Mouse (Mus musculus) limb, embryonic 11.5 days (tissue): ENCODE measurements around the gene Trim46. TPM values are rescaled to one million over a fixed set of nuclear protein-coding genes. Genes with fewer than 3 reads are reported as not detected.
A peak's percentile ranks its signal among the peaks of the same experiment; 100 is the strongest.

Experiments used
- ATAC-seq: fragments of 200-750 bp; cut with Nextera tagmentation; 2 replicates; pipeline ENCODE4 v1.8.0; 2017; ENCODE audit warnings: low read depth; ENCODE audit not compliant: insufficient number of reproducible peaks, low FRiP score, low TSS enrichment
- DNase-seq: peaks from one replicate; pipeline ENCODE4 v3.0.0-alpha.2; 2015; ENCODE audit warnings: low spot score
- H3K27ac ChIP-seq: fragments of 300-500 bp; sonication (generic); replicated peaks from 2 replicates; pipeline ENCODE4 v1.5.1; 2014; ENCODE audit warnings: low read depth, mild to moderate bottlenecking, low read length
- H3K27me3 ChIP-seq: fragments of 300-500 bp; sonication (generic); 2 replicates; pipeline ENCODE4 v1.6.1; 2014; ENCODE audit warnings: mild to moderate bottlenecking, low read length, mixed read lengths; ENCODE audit not compliant: control insufficient read depth, insufficient read depth
- H3K36me3 ChIP-seq: fragments of 300-500 bp; sonication (generic); 2 replicates; pipeline ENCODE4 v1.6.1; 2014; ENCODE audit warnings: mild to moderate bottlenecking, low read length, moderate library complexity, mixed read lengths; ENCODE audit not compliant: control insufficient read depth, insufficient read depth
- H3K4me1 ChIP-seq: fragments of 300-500 bp; sonication (generic); 2 replicates; pipeline ENCODE4 v1.6.1; 2014; ENCODE audit warnings: low read length, mixed read lengths; ENCODE audit not compliant: control insufficient read depth, insufficient read depth
- H3K4me2 ChIP-seq: fragments of 300-500 bp; sonication (generic); 2 replicates; pipeline ENCODE4 v1.6.1; 2014; ENCODE audit warnings: low read depth, mild to moderate bottlenecking, moderate library complexity; ENCODE audit not compliant: severe bottlenecking
- H3K4me3 ChIP-seq: fragments of 300-500 bp; sonication (generic); 2 replicates; pipeline ENCODE4 v1.5.1; 2014; ENCODE audit warnings: low read depth, low read length
- H3K9ac ChIP-seq: fragments of 300-500 bp; sonication (generic); 2 replicates; pipeline ENCODE4 v1.6.1; 2014; ENCODE audit warnings: mild to moderate bottlenecking, low read length
- H3K9me3 ChIP-seq: fragments of 300-500 bp; sonication (generic); 2 replicates; pipeline ENCODE4 v1.6.1; 2016; ENCODE audit warnings: low read length; ENCODE audit not compliant: control insufficient read depth
- WGBS: fragments of 180-500 bp; shearing (Covaris S2); extraction: QIAGEN DNeasy Blood & Tissue Kit; methylation state at CpG from one replicate; pipeline ENCODE4 v1.1.7; 2014; 5-methylcytosine and 5-hydroxymethylcytosine counted together
- polyA plus RNA-seq: library from polyadenylated mRNA; unstranded; fragments of >200 nt; fragmentation: Nextera tagmentation; extraction: Ambion mirVana; gene quantifications from 2 replicates; pipeline ENCODE4 v1.2.1, GENCODE M21; 2014

The Trim46 gene
- polyA plus RNA-seq, 1 experiment from 2014 or later: 5.5 TPM

DNA sequence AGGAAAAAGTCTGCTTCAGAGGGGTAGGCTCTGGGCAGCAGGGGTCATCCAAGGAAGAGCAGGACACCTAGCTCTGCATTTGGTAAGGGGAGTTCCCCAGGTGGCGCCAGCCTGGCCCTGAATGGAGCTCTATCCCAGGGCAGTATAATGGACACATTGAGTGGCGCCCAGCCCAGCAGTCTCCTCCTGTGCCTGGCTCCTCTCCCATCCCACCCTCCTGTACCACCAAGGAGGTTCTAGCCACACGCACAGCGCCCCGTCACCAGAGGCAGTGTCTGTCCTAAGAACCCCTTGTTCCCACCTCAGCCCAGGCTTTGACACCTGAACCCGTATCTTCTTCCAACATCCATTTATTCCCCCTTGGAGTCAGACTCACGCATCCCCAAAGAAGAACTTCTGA, 36.4 kb downstream of the Trim46 start:
- H3K27me3 ChIP-seq: no peaks in the 10 kb centered on the region
- H3K4me2 ChIP-seq: no peak overlapping the region
- no peaks in the 10 kb centered on the region for H3K4me1 ChIP-seq
- no peak overlapping the region for H3K4me3 ChIP-seq
- no peaks in the 10 kb centered on the region for H3K9me3 ChIP-seq
- 91% methylated on average over 7 of the region's 7 CpGs for WGBS
- H3K36me3 ChIP-seq: peaks cover 34% of the 10 kb centered on the region
- ATAC-seq: no peak
- no peak for DNase-seq
- no peak overlapping the region for H3K27ac ChIP-seq
- no peak overlapping the region for H3K9ac ChIP-seq

DNA sequence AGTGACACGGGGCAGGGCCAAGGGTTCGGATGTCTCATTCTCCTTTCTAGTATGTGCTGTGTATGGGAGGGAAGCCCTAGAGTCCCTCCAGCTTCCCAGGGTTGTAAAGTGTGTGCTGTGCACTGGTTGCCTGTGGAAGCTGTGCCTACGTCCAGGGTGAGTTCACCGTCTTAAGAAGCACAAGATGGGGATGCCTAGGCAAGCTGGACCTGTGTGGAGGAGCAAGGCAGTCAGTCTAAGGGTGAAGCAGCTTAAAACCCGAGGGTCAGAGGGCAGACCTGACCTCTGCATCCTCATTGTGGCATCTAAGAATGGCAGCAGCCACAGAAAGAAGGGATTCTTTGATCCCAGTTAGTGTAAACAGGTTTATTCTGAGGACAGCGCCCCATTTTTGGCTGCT, 37.4 kb downstream of the Trim46 start:
- Histone ChIP-seq H3K9me3 (no peaks in the 10 kb centered on the region), H3K4me2 (no peak overlapping the region), H3K4me3 (no peak overlapping the region), H3K36me3 (peaks cover 34% of the 10 kb centered on the region), H3K4me1 (no peaks in the 10 kb centered on the region), H3K9ac (no peak overlapping the region), H3K27ac (no peak overlapping the region), H3K27me3 (no peaks in the 10 kb centered on the region)
- ATAC-seq (no peak), DNase-seq (no peak)
- WGBS: 91% methylated on average over 6 of the region's 6 CpGs

DNA sequence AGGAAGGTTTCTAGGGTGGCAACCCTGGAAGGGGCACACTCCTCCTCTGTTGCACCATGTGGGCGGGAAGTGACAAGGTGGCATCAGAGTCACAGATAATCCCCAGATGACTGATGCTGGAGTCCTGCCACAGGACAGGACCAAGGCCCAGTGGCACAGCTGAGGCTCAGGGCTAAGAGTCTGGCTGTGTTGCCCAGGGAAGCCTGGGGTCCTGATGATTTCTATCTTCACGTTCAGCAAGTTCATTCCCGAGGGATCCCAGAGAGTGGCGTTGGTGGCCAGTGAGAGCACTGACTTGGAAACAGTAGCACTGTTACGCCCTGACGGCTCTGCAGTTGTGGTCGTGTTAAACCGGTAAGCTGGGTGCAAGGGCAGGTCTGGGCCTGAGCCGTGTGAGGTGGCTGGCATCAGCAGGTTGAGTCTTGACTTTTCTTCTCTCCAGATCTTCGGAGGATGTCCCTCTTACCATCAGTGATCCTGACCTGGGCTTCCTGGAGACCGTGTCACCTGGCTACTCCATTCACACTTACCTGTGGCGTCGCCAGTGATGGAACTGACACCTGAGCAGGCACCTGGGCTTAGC, 37.9 kb downstream of the Trim46 start:
- Histone ChIP-seq H3K4me2 (no peak overlapping the region), H3K27ac (no peak overlapping the region), H3K27me3 (no peaks in the 10 kb centered on the region), H3K4me3 (no peak overlapping the region), H3K9me3 (no peaks in the 10 kb centered on the region), H3K36me3 (peaks cover 34% of the 10 kb centered on the region), H3K9ac (no peak overlapping the region), H3K4me1 (0 out of 2 replicates have a peak, but pooled peaks cover 3% of the 10 kb centered on the region)
- DNase-seq: no peak
- WGBS: 84% methylated on average over 13 of the region's 13 CpGs
- ATAC-seq: no peak

DNA sequence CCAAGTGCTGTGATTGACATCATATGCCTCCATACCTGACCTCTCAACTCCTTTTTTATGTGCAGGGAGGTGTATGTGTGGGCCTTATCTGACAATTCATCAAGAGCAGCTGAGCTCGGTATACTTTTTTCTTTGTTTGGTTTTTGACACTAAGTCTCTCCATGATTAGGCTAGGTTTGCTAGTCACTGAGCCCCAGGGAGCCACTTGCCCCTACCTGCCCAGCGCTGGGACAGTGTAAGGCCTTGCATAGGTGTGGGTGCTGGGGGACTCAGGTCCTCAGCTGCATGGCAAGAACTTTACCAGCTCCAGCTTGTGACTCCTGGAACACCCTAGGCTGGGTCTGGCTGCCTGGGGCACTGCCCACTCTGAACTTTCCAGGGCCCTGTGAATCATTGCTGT, 39.4 kb downstream of the Trim46 start:
- H3K36me3 ChIP-seq: peaks cover 34% of the 10 kb centered on the region
- H3K27me3 ChIP-seq: no peaks in the 10 kb centered on the region
- no peak overlapping the region for H3K4me3 ChIP-seq
- no peaks in the 10 kb centered on the region for H3K9me3 ChIP-seq
- 0 out of 2 replicates have a peak, but pooled peaks cover 4% of the 10 kb centered on the region for H3K4me1 ChIP-seq
- no peak overlapping the region for H3K4me2 ChIP-seq
- no peak overlapping the region for H3K27ac ChIP-seq
- no peak for DNase-seq
- WGBS: 88% methylated on average over 2 of the region's 2 CpGs
- H3K9ac ChIP-seq: no peak overlapping the region
- no peak for ATAC-seq

DNA sequence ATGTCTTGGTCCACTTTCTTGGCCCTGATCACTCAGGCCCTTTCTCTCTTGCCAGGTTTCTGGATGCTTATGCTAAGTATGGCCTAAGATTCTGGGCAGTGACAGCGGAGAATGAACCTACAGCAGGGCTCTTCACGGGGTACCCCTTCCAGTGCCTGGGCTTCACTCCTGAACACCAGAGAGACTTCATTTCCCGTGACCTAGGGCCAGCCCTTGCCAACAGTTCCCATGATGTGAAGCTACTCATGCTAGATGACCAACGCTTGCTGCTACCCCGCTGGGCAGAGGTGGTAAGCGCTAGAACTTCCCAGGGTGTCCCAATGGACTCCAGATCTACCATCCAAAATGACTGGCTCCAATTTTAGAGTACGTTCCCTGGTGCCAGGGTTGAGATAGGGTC, 40.0 kb downstream of the Trim46 start:
- ATAC-seq: no peak
- Histone ChIP-seq H3K4me1 (0 out of 2 replicates have a peak, but pooled peaks cover 4% of the 10 kb centered on the region), H3K36me3 (peaks cover 34% of the 10 kb centered on the region), H3K4me2 (no peak overlapping the region), H3K9me3 (no peaks in the 10 kb centered on the region), H3K4me3 (no peak overlapping the region), H3K9ac (no peak overlapping the region), H3K27ac (no peak overlapping the region), H3K27me3 (no peaks in the 10 kb centered on the region)
- DNase-seq: no peak
- 92% methylated on average over 7 of the region's 7 CpGs for WGBS

DNA sequence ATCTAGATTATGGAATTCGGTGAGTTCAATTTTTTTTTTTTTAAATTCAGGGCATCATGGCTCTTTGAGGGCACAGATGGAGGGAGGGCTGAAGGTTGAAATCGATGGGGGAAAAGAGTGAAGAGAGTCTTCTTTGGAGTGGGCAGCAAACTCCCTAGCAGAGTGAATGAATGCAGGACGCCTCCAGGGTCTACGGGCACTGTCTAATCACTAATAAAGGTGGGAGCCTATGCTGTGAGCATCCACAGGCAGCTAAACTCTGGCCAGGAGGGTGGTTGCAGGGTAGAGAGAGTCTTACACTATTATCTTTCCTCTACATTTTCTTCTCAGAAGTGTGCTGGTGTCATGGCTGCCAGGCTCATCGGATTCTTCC, 43.0 kb downstream of the Trim46 start:
- H3K4me2 ChIP-seq: peak overlapping the region; percentile 51
- no peaks in the 10 kb centered on the region for H3K9me3 ChIP-seq
- H3K4me1 ChIP-seq: 0 out of 2 replicates have a peak, but pooled peaks cover 4% of the 10 kb centered on the region
- DNase-seq (no peak), ATAC-seq (no peak)
- H3K9ac ChIP-seq: no peak overlapping the region; the same call in 1 of the 2 replicates
- no peaks in the 10 kb centered on the region for H3K27me3 ChIP-seq
- peak overlapping the region; percentile 41 for H3K4me3 ChIP-seq
- peaks cover 14% of the 10 kb centered on the region; the same call in 1 of the 2 replicates for H3K36me3 ChIP-seq
- H3K27ac ChIP-seq: no peak overlapping the region
- 44% methylated on average over 5 of the region's 5 CpGs for WGBS

DNA sequence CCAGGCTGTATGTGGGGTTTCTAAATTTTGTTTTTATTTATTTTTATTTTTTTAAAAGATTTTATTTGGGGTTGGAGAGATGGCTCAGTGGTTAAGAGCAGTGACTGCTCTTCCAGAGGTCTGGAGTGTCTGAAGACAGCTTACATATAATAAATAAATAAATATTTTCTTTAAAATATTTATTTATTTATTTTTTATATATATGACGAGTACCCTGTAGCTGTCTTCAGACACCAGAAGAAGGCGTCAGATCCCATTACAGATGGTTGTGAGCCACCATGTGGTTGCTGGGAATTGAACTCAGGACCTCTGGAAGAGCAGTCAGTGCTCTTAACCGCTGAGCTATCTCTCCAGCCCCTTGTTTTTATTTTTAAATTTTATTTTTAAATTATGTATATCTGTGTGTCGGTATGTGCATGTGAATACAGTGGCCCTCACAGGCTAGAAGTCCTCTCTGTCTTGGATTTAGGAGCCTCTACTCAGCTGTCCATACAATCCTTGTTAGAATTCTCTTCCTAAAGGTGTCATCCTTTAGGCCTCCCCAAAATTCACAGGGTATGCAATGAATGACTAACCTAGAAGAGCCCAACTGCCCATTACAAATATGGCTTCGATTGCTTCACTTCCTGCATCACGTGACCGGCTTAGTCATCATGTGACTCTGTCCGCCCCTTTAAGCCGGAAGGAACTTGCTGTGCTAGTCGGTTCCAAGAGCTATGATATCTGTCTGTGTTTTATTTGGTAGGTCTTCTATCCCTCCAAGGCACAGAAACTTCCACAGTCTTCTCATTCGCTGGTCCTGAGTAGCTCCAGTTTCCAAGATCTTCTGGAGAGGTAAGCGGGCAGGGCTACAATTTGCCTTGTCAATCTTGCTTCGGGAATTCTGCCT, 43.6 kb downstream of the Trim46 start, which contains the start of gene Gba:
Gene Gba (plus strand): TSS at position 676 of the 889 bp plus-strand sequence.
- Histone ChIP-seq H3K9me3 (no peaks in the 10 kb centered on the region), H3K4me2 (peak within 1 kb of the TSS; percentile 51), H3K36me3 (peaks cover 8% of the 10 kb centered on the region; the same call in 1 of the 2 replicates), H3K27me3 (no peaks in the 10 kb centered on the region), H3K9ac (peak within 1 kb of the TSS; percentile 3; the same call in 1 of the 2 replicates), H3K4me3 (peak within 1 kb of the TSS; percentile 41), H3K4me1 (0 out of 2 replicates have a peak, but pooled peaks cover 4% of the 10 kb centered on the region), H3K27ac (no peak within 1 kb of the TSS)
- DNase-seq (peak; percentile 89), ATAC-seq (peak; percentile 76; the same call in 1 of the 2 replicates)
- WGBS: 27% methylated on average over 13 of the region's 13 CpGs

DNA sequence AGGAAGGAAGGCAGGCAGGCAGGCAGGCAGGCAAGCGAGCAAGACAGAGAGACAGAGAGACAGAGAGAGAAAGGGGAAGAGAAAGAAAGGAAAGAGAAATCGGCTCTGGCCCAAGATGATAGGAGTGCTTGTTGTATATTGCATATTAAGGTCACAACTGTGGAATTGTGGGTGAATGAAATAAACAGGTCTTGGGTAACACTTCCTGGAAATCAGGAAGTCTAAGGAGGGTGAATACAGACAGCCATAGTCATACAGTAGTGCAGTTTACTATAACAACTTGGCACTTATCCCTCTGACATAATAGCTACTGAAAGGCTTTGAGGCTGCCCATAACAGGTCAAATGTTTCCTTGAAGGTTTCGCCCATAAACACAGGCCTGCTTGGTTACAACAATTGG, 46.3 kb downstream of the Trim46 start:
- Histone ChIP-seq H3K4me3 (no peak overlapping the region), H3K4me1 (peaks cover 8% of the 10 kb centered on the region), H3K27ac (no peak overlapping the region), H3K27me3 (no peaks in the 10 kb centered on the region), H3K36me3 (no peaks in the 10 kb centered on the region), H3K4me2 (no peak overlapping the region), H3K9ac (no peak overlapping the region), H3K9me3 (no peaks in the 10 kb centered on the region)
- 82% methylated on average over 3 of the region's 3 CpGs for WGBS
- ATAC-seq (no peak), DNase-seq (no peak)
